Mouse (Mus musculus): ENCODE results near the gene Timm22. TPM values are rescaled to one million over a fixed set of nuclear protein-coding genes. Genes with fewer than 3 reads are reported as not detected.
A peak's percentile ranks its signal among the peaks of the same experiment; 100 is the strongest.

Gene Timm22
- 79.9 and 84.9 TPM in 2 replicates for polyA plus RNA-seq (2015; fragmentation: Nextera tagmentation; extraction: Ambion mirVana)

DNA sequence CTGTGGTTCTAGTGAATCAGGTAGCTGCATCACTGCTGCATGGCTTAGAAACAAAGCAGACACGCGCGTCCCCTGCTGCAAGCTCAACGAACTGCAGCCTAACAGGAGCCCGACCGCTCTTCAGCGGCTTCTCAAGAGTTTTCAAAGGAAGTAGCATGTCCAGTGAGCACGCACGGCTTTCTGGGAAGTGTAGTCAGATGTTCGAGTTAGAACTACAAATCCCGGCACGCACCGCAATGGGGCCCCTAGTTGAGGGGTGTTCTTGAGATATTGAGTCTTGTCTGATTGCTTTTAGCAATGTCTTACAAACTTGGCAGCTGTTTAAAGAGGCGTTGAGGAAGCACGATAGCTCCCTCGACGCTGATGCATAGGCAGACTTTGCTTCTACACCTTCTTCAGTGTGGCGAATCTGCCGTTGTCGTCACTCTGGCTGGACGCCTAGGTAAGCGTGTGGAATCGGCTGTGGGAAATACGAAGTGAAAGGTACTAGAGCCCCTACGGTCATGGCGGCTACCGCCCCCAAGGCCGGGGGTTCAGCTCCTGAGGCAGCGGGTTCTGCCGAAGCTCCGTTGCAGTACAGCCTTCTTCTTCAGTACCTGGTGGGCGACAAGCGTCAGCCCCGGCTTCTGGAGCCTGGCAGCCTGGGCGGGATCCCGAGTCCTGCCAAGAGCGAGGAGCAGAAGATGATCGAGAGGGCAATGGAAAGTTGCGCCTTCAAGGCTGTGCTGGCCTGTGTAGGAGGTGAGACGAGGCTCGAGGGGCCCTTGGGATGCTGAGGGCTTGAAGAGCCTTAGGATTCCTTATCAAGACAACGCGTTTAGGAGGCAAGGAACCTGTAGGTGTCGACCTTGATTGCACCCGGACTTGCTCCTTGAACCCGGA lies at the start of gene Timm22:
TSS of gene Timm22 (plus strand) at position 251 of the 882 bp plus-strand sequence.
- ATAC-seq (replicated peaks; ENCODE audit: insufficient number of reproducible peaks, insufficient read depth, low FRiP score, low read depth), result peak; percentile 96
- peaks cover 9% of the 10 kb centered on the region; the same call in 1 of the 2 replicates for H3K4me1 ChIP-seq (replicated peaks)
- WGBS, result under 1% methylated on average over 46 of the region's 46 CpGs
- H3K4me2 ChIP-seq, result peak within 1 kb of the TSS; percentile 91
- H3K9me3 ChIP-seq (replicated peaks), result no peaks in the 10 kb centered on the region
- H3K27me3 ChIP-seq, result no peaks in the 10 kb centered on the region
- peak within 1 kb of the TSS; percentile 92 for H3K9ac ChIP-seq
- H3K4me3 ChIP-seq, result peak within 1 kb of the TSS; percentile 81
- 0 out of 2 replicates have a peak, but pooled peaks cover 3% of the 10 kb centered on the region for H3K36me3 ChIP-seq
- peak within 1 kb of the TSS; percentile 85 for H3K27ac ChIP-seq

DNA sequence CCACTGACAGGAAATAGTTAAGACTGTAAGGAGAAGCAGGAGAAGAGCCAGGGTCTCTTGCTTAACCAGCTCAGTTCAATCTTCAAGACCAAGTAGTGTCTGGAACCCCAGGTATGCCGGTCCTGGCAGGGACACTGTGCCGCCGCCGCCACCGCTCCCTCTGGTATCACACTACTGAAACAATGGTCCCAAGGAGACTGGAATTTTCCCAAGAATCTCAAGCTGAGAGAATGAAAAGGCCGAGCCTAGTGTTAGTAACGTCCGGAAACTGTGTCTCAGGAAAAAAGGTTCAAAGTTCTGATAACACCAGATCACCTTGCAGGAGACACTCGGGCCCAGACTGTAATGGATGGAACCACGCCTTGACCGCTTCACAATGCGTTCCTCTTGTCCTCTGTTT lies 49.3 kb upstream of the Timm22 start:
- no peaks in the 10 kb centered on the region for H3K36me3 ChIP-seq
- no peak overlapping the region for H3K4me3 ChIP-seq
- ATAC-seq (replicated peaks; ENCODE audit: insufficient number of reproducible peaks, insufficient read depth, low FRiP score, low read depth), result no peak
- no peak overlapping the region for H3K4me2 ChIP-seq
- peak overlapping the region; percentile 76 for H3K27ac ChIP-seq
- no peak overlapping the region for H3K9ac ChIP-seq
- WGBS, result 62% methylated on average over 12 of the region's 12 CpGs
- H3K4me1 ChIP-seq (replicated peaks), result peaks cover 36% of the 10 kb centered on the region
- H3K27me3 ChIP-seq, result no peaks in the 10 kb centered on the region
- no peaks in the 10 kb centered on the region for H3K9me3 ChIP-seq (replicated peaks)

DNA sequence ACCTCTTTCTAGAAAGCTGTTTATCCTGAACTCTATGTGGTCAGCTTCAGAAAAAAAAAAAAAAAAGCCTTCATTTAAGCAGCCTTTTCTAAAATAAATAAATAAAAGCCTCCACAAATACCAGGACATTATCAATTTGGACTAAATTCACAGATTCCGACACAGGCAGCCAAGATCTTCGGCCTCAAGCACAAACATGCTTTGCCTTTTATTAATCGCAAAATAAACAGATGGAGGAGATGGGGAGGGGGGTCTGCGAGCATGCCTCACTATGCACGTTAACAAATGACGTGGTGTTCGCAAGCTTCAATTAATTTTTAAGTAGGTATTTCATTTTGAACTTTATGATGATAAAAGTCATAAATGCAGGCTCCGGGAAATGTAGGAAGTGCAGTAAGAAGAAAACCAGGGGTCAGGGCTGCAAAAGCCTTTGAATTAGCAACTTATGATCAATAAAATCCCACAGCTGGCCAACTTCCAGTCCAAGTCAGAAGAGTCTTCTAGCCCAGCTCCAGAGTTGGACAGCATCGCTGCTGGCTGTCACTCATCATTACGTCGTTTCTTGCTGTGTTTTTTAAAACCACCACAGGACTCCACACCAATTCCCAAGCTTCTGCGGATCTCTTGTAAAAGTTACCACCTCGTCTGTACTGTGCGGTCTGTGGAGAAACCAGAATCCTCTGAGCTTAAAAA lies 48.0 kb upstream of the Timm22 start:
- no peak overlapping the region for H3K9ac ChIP-seq
- no peak for ATAC-seq (replicated peaks; ENCODE audit: insufficient number of reproducible peaks, insufficient read depth, low FRiP score, low read depth)
- H3K27me3 ChIP-seq, result no peaks in the 10 kb centered on the region
- no peaks in the 10 kb centered on the region for H3K9me3 ChIP-seq (replicated peaks)
- 57% methylated on average over 14 of the region's 14 CpGs for WGBS
- no peaks in the 10 kb centered on the region for H3K36me3 ChIP-seq
- peaks cover 45% of the 10 kb centered on the region for H3K4me1 ChIP-seq (replicated peaks)
- peak overlapping the region; percentile 2; the same call in 1 of the 2 replicates for H3K4me2 ChIP-seq
- peak overlapping the region; percentile 76 for H3K27ac ChIP-seq
- no peak overlapping the region for H3K4me3 ChIP-seq

DNA sequence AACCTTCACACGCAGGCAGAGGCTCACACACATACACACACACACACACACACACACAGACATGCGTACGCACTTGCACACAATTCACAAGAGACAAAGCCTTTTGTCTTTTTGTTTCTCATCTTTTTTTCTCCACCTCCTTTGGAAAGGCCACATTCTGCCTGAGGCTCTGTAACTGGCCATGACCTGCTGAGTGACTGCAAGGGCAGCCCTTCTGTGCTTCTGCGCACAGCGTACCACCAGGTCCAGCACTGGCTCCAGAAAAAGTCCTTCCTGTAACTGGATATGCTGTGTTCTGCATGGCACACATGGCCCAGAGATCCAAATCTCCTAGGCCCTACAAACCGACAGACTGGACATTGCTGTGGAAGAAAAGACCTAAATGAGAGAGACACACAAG lies 46.5 kb upstream of the Timm22 start:
- Histone ChIP-seq H3K27me3 (no peaks in the 10 kb centered on the region), H3K4me1 (replicated peaks) (peaks cover 46% of the 10 kb centered on the region), H3K4me2 (no peak overlapping the region), H3K36me3 (no peaks in the 10 kb centered on the region), H3K27ac (no peak overlapping the region), H3K4me3 (no peak overlapping the region), H3K9me3 (replicated peaks) (no peaks in the 10 kb centered on the region), H3K9ac (no peak overlapping the region)
- no peak for ATAC-seq (replicated peaks; ENCODE audit: insufficient number of reproducible peaks, insufficient read depth, low FRiP score, low read depth)
- WGBS, result 85% methylated on average over 6 of the region's 6 CpGs

DNA sequence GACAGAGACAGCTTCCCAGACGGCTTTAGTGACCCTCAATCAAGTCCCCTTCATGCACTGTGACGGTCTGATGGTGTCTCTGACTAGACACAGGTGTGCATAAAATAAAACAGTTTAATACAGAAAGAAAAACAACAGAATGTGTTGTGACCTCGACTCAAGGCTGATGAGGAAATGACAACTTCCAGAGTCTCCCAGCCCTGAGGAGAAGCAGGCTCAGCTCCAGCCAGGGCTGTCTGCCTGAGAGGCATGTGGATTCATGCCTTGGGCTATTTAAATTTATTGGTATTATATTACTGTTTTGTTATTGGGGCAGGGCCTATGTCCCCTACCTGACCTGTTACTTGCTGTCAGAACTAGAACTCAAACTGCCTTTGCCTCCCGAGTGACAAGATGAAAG lies 45.3 kb upstream of the Timm22 start:
- no peak overlapping the region for H3K4me2 ChIP-seq
- 56% methylated on average over 4 of the region's 4 CpGs for WGBS
- H3K4me1 ChIP-seq (replicated peaks), result peaks cover 39% of the 10 kb centered on the region
- H3K27ac ChIP-seq, result no peak overlapping the region
- no peak overlapping the region for H3K4me3 ChIP-seq
- no peaks in the 10 kb centered on the region for H3K36me3 ChIP-seq
- ATAC-seq (replicated peaks; ENCODE audit: insufficient number of reproducible peaks, insufficient read depth, low FRiP score, low read depth), result no peak
- H3K27me3 ChIP-seq, result no peaks in the 10 kb centered on the region
- no peaks in the 10 kb centered on the region for H3K9me3 ChIP-seq (replicated peaks)
- H3K9ac ChIP-seq, result no peak overlapping the region

DNA sequence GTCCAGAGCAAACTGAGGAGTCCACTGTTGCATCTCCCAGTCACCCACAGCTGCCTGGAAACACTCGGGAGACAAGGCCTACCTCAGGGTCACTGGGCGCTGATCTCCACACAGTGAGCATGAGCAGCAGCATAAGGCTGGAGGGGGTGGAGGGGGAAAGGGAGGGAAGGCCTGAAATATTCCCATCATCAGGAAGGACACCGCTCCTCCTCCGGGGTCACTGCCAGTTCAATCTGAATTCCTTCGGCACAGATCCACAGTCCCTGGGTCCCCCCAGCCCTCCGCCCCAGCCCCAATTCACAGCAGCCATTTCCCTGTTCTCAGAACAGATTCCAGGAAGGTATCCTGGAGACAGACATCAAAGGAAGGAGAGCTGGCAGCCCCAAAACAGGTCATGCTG lies 43.6 kb upstream of the Timm22 start:
- Histone ChIP-seq H3K27ac (peak overlapping the region; percentile 67), H3K36me3 (no peaks in the 10 kb centered on the region), H3K27me3 (no peaks in the 10 kb centered on the region), H3K9ac (0 out of 2 replicates have a peak overlapping the region, but pooled peaks have one; percentile 14), H3K4me1 (replicated peaks) (peaks cover 37% of the 10 kb centered on the region), H3K9me3 (replicated peaks) (no peaks in the 10 kb centered on the region), H3K4me2 (0 out of 2 replicates have a peak overlapping the region, but pooled peaks have one; percentile 22), H3K4me3 (no peak overlapping the region)
- ATAC-seq (replicated peaks; ENCODE audit: insufficient number of reproducible peaks, insufficient read depth, low FRiP score, low read depth), result no peak
- 18% methylated on average over 6 of the region's 6 CpGs for WGBS

DNA sequence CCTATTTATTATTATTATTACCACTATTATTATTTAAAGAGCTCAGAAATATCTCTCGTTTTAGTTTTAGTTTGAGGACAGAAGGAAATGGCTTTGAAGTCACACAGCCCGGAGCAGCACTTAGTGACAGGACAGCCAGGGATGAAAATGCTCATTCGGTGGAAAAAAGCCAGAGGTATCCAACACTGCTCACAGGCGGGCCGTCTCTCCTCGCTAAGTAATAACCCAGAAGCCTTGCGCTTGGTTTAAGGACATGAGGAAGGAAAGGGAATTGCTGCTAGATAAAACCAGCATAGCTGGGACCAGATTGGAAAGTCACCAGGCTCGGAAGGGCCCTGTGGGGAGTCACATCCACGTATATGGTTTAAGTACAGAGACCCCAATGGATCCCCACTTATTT lies 43.1 kb upstream of the Timm22 start:
- 16% methylated on average over 9 of the region's 9 CpGs for WGBS
- ATAC-seq (replicated peaks; ENCODE audit: insufficient number of reproducible peaks, insufficient read depth, low FRiP score, low read depth), result no peak
- Histone ChIP-seq H3K27me3 (no peaks in the 10 kb centered on the region), H3K4me1 (replicated peaks) (peaks cover 36% of the 10 kb centered on the region), H3K4me3 (no peak overlapping the region), H3K9ac (0 out of 2 replicates have a peak overlapping the region, but pooled peaks have one; percentile 14), H3K9me3 (replicated peaks) (no peaks in the 10 kb centered on the region), H3K4me2 (peak overlapping the region; percentile 22; the same call in 1 of the 2 replicates), H3K27ac (peak overlapping the region; percentile 67), H3K36me3 (no peaks in the 10 kb centered on the region)

DNA sequence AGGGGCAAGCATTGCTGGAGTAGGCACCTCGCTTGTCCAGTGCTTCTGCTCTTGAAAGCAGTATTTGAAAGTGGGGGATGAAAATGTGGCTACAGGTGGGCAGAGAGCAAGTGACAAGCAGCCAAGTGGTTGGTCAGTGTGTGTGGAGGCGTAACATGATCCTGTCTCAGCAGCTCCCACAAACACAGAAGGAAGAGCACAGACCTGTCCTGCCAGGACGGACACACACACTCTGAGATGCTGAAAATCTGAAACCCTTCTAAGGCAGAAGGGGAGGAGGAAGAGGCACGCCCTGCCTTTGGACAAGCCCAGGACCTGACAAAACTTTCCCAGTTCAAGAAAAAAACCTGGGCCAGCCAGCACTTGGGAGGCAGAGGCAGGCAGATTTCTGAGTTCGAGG lies 42.7 kb upstream of the Timm22 start:
- Histone ChIP-seq H3K27ac (peak overlapping the region; percentile 67), H3K4me2 (peak overlapping the region; percentile 22; the same call in 1 of the 2 replicates), H3K9me3 (replicated peaks) (no peaks in the 10 kb centered on the region), H3K4me3 (no peak overlapping the region), H3K36me3 (no peaks in the 10 kb centered on the region), H3K9ac (0 out of 2 replicates have a peak overlapping the region, but pooled peaks have one; percentile 14), H3K27me3 (no peaks in the 10 kb centered on the region), H3K4me1 (replicated peaks) (peaks cover 37% of the 10 kb centered on the region)
- WGBS, result 72% methylated on average over 5 of the region's 5 CpGs
- no peak for ATAC-seq (replicated peaks; ENCODE audit: insufficient number of reproducible peaks, insufficient read depth, low FRiP score, low read depth)

DNA sequence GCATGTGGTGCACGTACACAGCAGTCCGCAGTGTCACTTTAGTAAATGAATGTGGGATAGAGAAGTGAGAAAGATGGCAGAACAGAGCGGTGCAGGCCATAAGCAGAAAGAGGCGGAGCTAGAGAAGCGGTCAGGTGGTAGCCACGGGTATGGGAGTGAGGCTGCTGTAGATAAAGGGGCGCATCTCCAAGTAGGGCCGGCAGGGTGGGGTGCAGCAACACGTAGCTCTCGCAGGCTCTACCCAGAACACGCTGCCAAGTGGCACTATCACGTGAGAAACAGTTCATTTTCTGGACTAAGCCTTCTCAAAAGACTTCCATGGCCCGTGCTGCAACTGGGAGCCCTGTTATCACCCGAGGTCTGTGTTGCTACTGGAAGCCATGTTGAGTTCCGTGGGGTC lies 40.0 kb upstream of the Timm22 start:
- H3K4me3 ChIP-seq, result no peak overlapping the region
- H3K27me3 ChIP-seq, result no peaks in the 10 kb centered on the region
- WGBS, result 81% methylated on average over 15 of the region's 15 CpGs
- H3K27ac ChIP-seq, result no peak overlapping the region
- H3K9ac ChIP-seq, result no peak overlapping the region
- ATAC-seq (replicated peaks; ENCODE audit: insufficient number of reproducible peaks, insufficient read depth, low FRiP score, low read depth), result no peak
- H3K4me1 ChIP-seq (replicated peaks), result peaks cover 32% of the 10 kb centered on the region
- no peak overlapping the region for H3K4me2 ChIP-seq
- no peaks in the 10 kb centered on the region for H3K9me3 ChIP-seq (replicated peaks)
- H3K36me3 ChIP-seq, result no peaks in the 10 kb centered on the region

DNA sequence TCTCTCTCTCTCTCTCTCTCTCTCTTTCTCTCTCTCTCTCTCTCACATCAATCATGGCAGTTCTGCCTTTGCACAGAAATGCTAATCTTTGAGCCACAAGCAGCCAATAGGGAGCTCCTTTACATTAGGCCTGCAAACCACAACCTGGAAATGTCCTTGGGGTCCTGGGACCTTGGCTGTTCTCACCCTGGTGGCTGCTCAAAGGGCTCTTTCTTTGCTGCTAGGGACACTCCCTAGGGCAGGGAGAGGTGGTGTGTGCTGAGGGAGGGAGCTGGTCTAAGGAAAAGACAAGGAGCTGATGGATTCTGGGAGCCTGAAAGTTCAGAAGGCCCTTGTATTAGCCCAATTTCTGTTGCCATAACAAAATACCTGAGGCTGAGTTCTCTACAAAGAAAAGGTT lies 36.3 kb upstream of the Timm22 start:
- Histone ChIP-seq H3K9ac (no peak overlapping the region), H3K36me3 (no peaks in the 10 kb centered on the region), H3K4me3 (no peak overlapping the region), H3K4me2 (no peak overlapping the region), H3K27ac (no peak overlapping the region), H3K4me1 (replicated peaks) (peaks cover 54% of the 10 kb centered on the region), H3K27me3 (no peaks in the 10 kb centered on the region), H3K9me3 (replicated peaks) (no peaks in the 10 kb centered on the region)
- ATAC-seq (replicated peaks; ENCODE audit: insufficient number of reproducible peaks, insufficient read depth, low FRiP score, low read depth), result no peak

DNA sequence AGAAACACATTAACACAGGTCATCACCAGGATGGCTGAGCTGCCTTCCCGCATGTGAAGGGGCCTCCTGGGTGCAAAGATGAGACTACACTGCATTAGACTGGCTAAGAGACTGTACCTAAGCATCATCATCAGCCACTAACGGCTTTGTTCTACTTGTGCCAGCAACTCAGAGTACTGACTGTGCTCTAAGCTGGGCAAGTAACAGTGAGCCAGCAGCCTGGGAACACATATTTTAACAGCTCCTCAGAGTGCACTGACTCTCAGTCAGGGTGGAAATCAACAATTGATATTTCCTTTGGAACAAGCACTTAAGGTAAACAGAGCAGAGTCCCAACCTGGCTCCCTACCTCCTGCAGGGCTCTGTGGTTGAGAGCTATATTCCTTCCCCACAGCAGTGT lies 34.6 kb upstream of the Timm22 start:
- Histone ChIP-seq H3K4me3 (no peak overlapping the region), H3K36me3 (no peaks in the 10 kb centered on the region), H3K27ac (peak overlapping the region; percentile 68; the same call in 1 of the 2 replicates), H3K9me3 (replicated peaks) (no peaks in the 10 kb centered on the region), H3K4me2 (no peak overlapping the region), H3K27me3 (no peaks in the 10 kb centered on the region), H3K9ac (no peak overlapping the region), H3K4me1 (replicated peaks) (peaks cover 54% of the 10 kb centered on the region)
- 37% methylated on average over 2 of the region's 2 CpGs for WGBS
- ATAC-seq (replicated peaks; ENCODE audit: insufficient number of reproducible peaks, insufficient read depth, low FRiP score, low read depth), result no peak
